Mouse (Mus musculus): ENCODE results near the gene Grpel1. TPM values are rescaled to one million over a fixed set of nuclear protein-coding genes. Genes with fewer than 3 reads are reported as not detected.

The Grpel1 gene
- polyA plus RNA-seq, 1 experiment from 2014 or later, result 45.3 TPM

GRCm38 (mm10) chr5:36445028-36445427 lies 19.8 kb upstream of the Grpel1 start:
- Histone ChIP-seq H3K36me3 (no peaks in the 10 kb centered on the region), H3K4me3 (replicated peaks) (no peak overlapping the region), H3K27me3 (0 out of 2 replicates have a peak, but pooled peaks cover 5% of the 10 kb centered on the region), H3K4me2 (replicated peaks) (no peak overlapping the region), H3K27ac (no peak overlapping the region; the same call in 1 of the 2 replicates), H3K9ac (replicated peaks) (no peak overlapping the region; the same call in 1 of the 2 replicates), H3K4me1 (replicated peaks) (peaks cover 18% of the 10 kb centered on the region), H3K9me3 (no peaks in the 10 kb centered on the region)
- no peak for ATAC-seq
- 43% methylated on average over 8 of the region's 8 CpGs for WGBS

- 48% methylated on average over 9 of the region's 9 CpGs for WGBS
- H3K4me2 ChIP-seq (replicated peaks), result no peak overlapping the region
- H3K9ac ChIP-seq (replicated peaks), result 0 out of 2 replicates have a peak overlapping the region, but pooled peaks have one; percentile 46
- H3K27ac ChIP-seq, result peak overlapping the region; percentile 68
- ATAC-seq, result peak; percentile 53
- H3K9me3 ChIP-seq, result no peaks in the 10 kb centered on the region
- H3K4me3 ChIP-seq (replicated peaks), result no peak overlapping the region
- H3K36me3 ChIP-seq, result no peaks in the 10 kb centered on the region
- H3K27me3 ChIP-seq, result 0 out of 2 replicates have a peak, but pooled peaks cover 5% of the 10 kb centered on the region
- peaks cover 18% of the 10 kb centered on the region for H3K4me1 ChIP-seq (replicated peaks)
These were observed 18.5 kb upstream of the Grpel1 start for GRCm38 (mm10) chr5:36446166-36446890.

GRCm38 (mm10) chr5:36447872-36448271 lies 16.9 kb upstream of the Grpel1 start:
- no peak overlapping the region for H3K4me3 ChIP-seq (replicated peaks)
- no peak for ATAC-seq
- 0 out of 2 replicates have a peak, but pooled peaks cover 5% of the 10 kb centered on the region for H3K27me3 ChIP-seq
- H3K27ac ChIP-seq, result no peak overlapping the region
- no peaks in the 10 kb centered on the region for H3K9me3 ChIP-seq
- 93% methylated on average over 12 of the region's 12 CpGs for WGBS
- no peak overlapping the region for H3K9ac ChIP-seq (replicated peaks)
- H3K4me1 ChIP-seq (replicated peaks), result peaks cover 18% of the 10 kb centered on the region
- H3K36me3 ChIP-seq, result no peaks in the 10 kb centered on the region
- no peak overlapping the region for H3K4me2 ChIP-seq (replicated peaks)

- no peak overlapping the region for H3K27ac ChIP-seq
These were observed 15.0 kb upstream of the Grpel1 start for GRCm38 (mm10) chr5:36449710-36450358.

GRCm38 (mm10) chr5:36451119-36451518 lies 13.7 kb upstream of the Grpel1 start:
- WGBS, result 20% methylated on average over 8 of the region's 10 CpGs
- Histone ChIP-seq H3K27me3 (no peaks in the 10 kb centered on the region), H3K9me3 (no peaks in the 10 kb centered on the region), H3K4me2 (replicated peaks) (no peak overlapping the region), H3K4me1 (replicated peaks) (peaks cover 9% of the 10 kb centered on the region), H3K4me3 (replicated peaks) (no peak overlapping the region), H3K27ac (no peak overlapping the region), H3K9ac (replicated peaks) (no peak overlapping the region), H3K36me3 (no peaks in the 10 kb centered on the region)
- no peak for ATAC-seq

More at GRCm38 (mm10) chr5:36449710-36450358, 15.0 kb upstream of the Grpel1 start:
- no peak for ATAC-seq
- Histone ChIP-seq H3K9ac (replicated peaks) (no peak overlapping the region), H3K4me1 (replicated peaks) (peaks cover 18% of the 10 kb centered on the region), H3K36me3 (no peaks in the 10 kb centered on the region), H3K9me3 (no peaks in the 10 kb centered on the region), H3K27me3 (no peaks in the 10 kb centered on the region), H3K4me2 (replicated peaks) (no peak overlapping the region), H3K4me3 (replicated peaks) (no peak overlapping the region)
- whole genome bisulfite sequencing, result 81% methylated on average over 6 of the region's 6 CpGs

- no peaks in the 10 kb centered on the region for H3K36me3 ChIP-seq
These were observed 12.9 kb upstream of the Grpel1 start for GRCm38 (mm10) chr5:36451872-36452389.

GRCm38 (mm10) chr5:36452821-36453220 lies 12.0 kb upstream of the Grpel1 start:
- no peaks in the 10 kb centered on the region for H3K9me3 ChIP-seq
- no peak overlapping the region for H3K9ac ChIP-seq (replicated peaks)
- H3K4me1 ChIP-seq (replicated peaks), result no peaks in the 10 kb centered on the region; the same call in 1 of the 2 replicates
- ATAC-seq, result no peak
- 84% methylated on average over 6 of the region's 6 CpGs for WGBS
- H3K27ac ChIP-seq, result no peak overlapping the region
- H3K4me2 ChIP-seq (replicated peaks), result no peak overlapping the region
- H3K4me3 ChIP-seq (replicated peaks), result no peak overlapping the region
- H3K27me3 ChIP-seq, result peaks cover 2% of the 10 kb centered on the region; the same call in 1 of the 2 replicates
- no peaks in the 10 kb centered on the region for H3K36me3 ChIP-seq

More at GRCm38 (mm10) chr5:36451872-36452389, 12.9 kb upstream of the Grpel1 start:
- no peaks in the 10 kb centered on the region for H3K27me3 ChIP-seq
- WGBS, result 59% methylated on average over 10 of the region's 10 CpGs
- no peak overlapping the region for H3K27ac ChIP-seq
- peaks cover 1% of the 10 kb centered on the region for H3K4me1 ChIP-seq (replicated peaks)
- ATAC-seq, result peak; percentile 43; the same call in 1 of the 2 replicates
- H3K4me3 ChIP-seq (replicated peaks), result no peak overlapping the region
- H3K9ac ChIP-seq (replicated peaks), result no peak overlapping the region
- no peaks in the 10 kb centered on the region for H3K9me3 ChIP-seq
- H3K4me2 ChIP-seq (replicated peaks), result no peak overlapping the region

- Histone ChIP-seq H3K36me3 (no peaks in the 10 kb centered on the region), H3K4me2 (replicated peaks) (no peak overlapping the region), H3K27ac (no peak overlapping the region), H3K9me3 (no peaks in the 10 kb centered on the region), H3K27me3 (peaks cover 16% of the 10 kb centered on the region), H3K4me1 (replicated peaks) (peaks cover 2% of the 10 kb centered on the region; the same call in 1 of the 2 replicates), H3K4me3 (replicated peaks) (no peak overlapping the region), H3K9ac (replicated peaks) (no peak overlapping the region)
- ATAC-seq, result no peak
- WGBS, result 85% methylated on average over 4 of the region's 4 CpGs
These were observed 7.1 kb upstream of the Grpel1 start for GRCm38 (mm10) chr5:36457706-36458105.

- no peaks in the 10 kb centered on the region for H3K36me3 ChIP-seq
- 22% methylated on average over 4 of the region's 4 CpGs for WGBS
- no peaks in the 10 kb centered on the region for H3K9me3 ChIP-seq
- H3K4me1 ChIP-seq (replicated peaks), result peaks cover 14% of the 10 kb centered on the region
- H3K4me2 ChIP-seq (replicated peaks), result no peak overlapping the region
- H3K4me3 ChIP-seq (replicated peaks), result no peak overlapping the region
- H3K27ac ChIP-seq, result no peak overlapping the region
- no peak overlapping the region for H3K9ac ChIP-seq (replicated peaks)
- peak; percentile 35; the same call in 1 of the 2 replicates for ATAC-seq
- peaks cover 16% of the 10 kb centered on the region for H3K27me3 ChIP-seq
These were observed 5.9 kb upstream of the Grpel1 start for GRCm38 (mm10) chr5:36458926-36459325.

- H3K27ac ChIP-seq, result no peak overlapping the region
- H3K36me3 ChIP-seq, result no peaks in the 10 kb centered on the region
- WGBS, result 89% methylated on average over 2 of the region's 2 CpGs
- H3K9me3 ChIP-seq, result no peaks in the 10 kb centered on the region
- ATAC-seq, result no peak
- H3K4me3 ChIP-seq (replicated peaks), result no peak overlapping the region
- peaks cover 16% of the 10 kb centered on the region for H3K27me3 ChIP-seq
- peaks cover 23% of the 10 kb centered on the region for H3K4me1 ChIP-seq (replicated peaks)
- no peak overlapping the region for H3K4me2 ChIP-seq (replicated peaks)
- H3K9ac ChIP-seq (replicated peaks), result no peak overlapping the region
These were observed 4.1 kb upstream of the Grpel1 start for GRCm38 (mm10) chr5:36460712-36461111.

- Histone ChIP-seq H3K36me3 (no peaks in the 10 kb centered on the region), H3K27me3 (peaks cover 16% of the 10 kb centered on the region), H3K27ac (no peak overlapping the region), H3K4me2 (replicated peaks) (no peak overlapping the region), H3K4me3 (replicated peaks) (no peak overlapping the region), H3K9me3 (no peaks in the 10 kb centered on the region), H3K9ac (replicated peaks) (no peak overlapping the region), H3K4me1 (replicated peaks) (peaks cover 28% of the 10 kb centered on the region)
- ATAC-seq, result no peak
- WGBS, result 63% methylated on average over 2 of the region's 2 CpGs
These were observed 3.6 kb upstream of the Grpel1 start for GRCm38 (mm10) chr5:36461231-36461630.

- WGBS, result 21% methylated on average over 7 of the region's 7 CpGs
- no peak for ATAC-seq
- peaks cover 33% of the 10 kb centered on the region for H3K4me1 ChIP-seq (replicated peaks)
- H3K9me3 ChIP-seq, result no peaks in the 10 kb centered on the region
- H3K36me3 ChIP-seq, result no peaks in the 10 kb centered on the region
- H3K9ac ChIP-seq (replicated peaks), result no peak overlapping the region
- peaks cover 14% of the 10 kb centered on the region; the same call in 1 of the 2 replicates for H3K27me3 ChIP-seq
- no peak overlapping the region for H3K27ac ChIP-seq
- no peak overlapping the region for H3K4me3 ChIP-seq (replicated peaks)
- H3K4me2 ChIP-seq (replicated peaks), result no peak overlapping the region
These were observed 2.0 kb upstream of the Grpel1 start for GRCm38 (mm10) chr5:36462810-36463209.

Measured in midbrain, embryonic 13.5 days (tissue).